Mouse (Mus musculus): ENCODE data around the gene Exoc6b.

DNA sequence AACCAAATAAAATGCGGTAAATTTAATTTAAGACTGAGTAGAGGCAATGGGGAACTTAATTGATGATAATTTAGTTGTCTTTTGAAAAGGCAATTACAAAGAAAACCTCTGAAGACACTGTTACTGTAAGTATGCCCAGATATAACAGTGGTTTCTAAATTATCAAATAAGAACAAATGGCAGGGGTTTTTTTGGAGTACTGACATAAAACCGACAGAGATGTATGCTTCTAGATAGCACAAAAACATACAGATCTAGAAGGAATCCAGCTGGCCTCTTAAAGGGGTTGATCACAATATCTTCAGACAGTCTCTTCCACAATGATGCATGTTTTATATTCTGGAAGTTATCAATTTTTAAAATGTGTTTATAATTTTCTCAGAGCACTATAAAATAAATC is 123.2 kb downstream of the Exoc6b start:
- TF ChIP-seq ZNF384 (IDR thresholded peaks at IDR 0.05; ENCODE audit: low read depth, low read length) (no peak), CHD2 (IDR thresholded peaks at IDR 0.05; ENCODE audit: low read depth, low read length) (no peak)

All from ES-E14 (cell line).